Mouse (Mus musculus) erythroid progenitor cell, adult 5-6 weeks (primary cell): ENCODE results near the gene Atp6v1g2. TPM values are rescaled to one million over a fixed set of nuclear protein-coding genes. Genes with fewer than 3 reads are reported as not detected.

Experiments used
- ATAC-seq: replicated peaks from 2 replicates; pipeline ENCODE4 v1.8.0; 2016; ENCODE audit warnings: moderate number of reproducible peaks, mild to moderate bottlenecking, moderate TSS enrichment, inconsistent platforms; ENCODE audit not compliant: poor library complexity, low FRiP score, severe bottlenecking
- total RNA-seq, 2 experiments: library from RNA; stranded (forward) in 1 of 2; stranded (reverse) in 1 of 2; fragments of 150-400 nt in 1 of 2; fragments of 186-747, 209-891 nt in 1 of 2; gene quantifications; 2 replicates each; pipeline versions ENCODE4 v1.2.3 to v1.2.4; 2015 to 2017; ENCODE audit warnings: low replicate concordance in 2 of 2

Atp6v1g2 gene
- total RNA-seq, 2 experiments from 2014 or later = not detected

- ATAC-seq = no peak
These were observed 1.4 kb downstream of the Atp6v1g2 start for GRCm38 (mm10) chr17:35234903-35235302.

- peak; percentile 70 for ATAC-seq
These were observed 2.3 kb downstream of the Atp6v1g2 start, which contains the start of gene Nfkbil1 for GRCm38 (mm10) chr17:35235614-35236389. Nfkbil1 (minus strand) TSS chr17:35235792.

- peak; percentile 77 for ATAC-seq
These were observed 2.9 kb downstream of the Atp6v1g2 start for GRCm38 (mm10) chr17:35236390-35236746.

- ATAC-seq = no peak
These were observed 3.5 kb downstream of the Atp6v1g2 start for GRCm38 (mm10) chr17:35236996-35237395.

- ATAC-seq = no peak
These were observed 4.0 kb downstream of the Atp6v1g2 start for GRCm38 (mm10) chr17:35237504-35237903.

- no peak for ATAC-seq
These were observed 6.2 kb downstream of the Atp6v1g2 start for GRCm38 (mm10) chr17:35239700-35240099.

GRCm38 (mm10) chr17:35240384-35241304 is 7.2 kb downstream of the Atp6v1g2 start:
- ATAC-seq = no peak

- ATAC-seq = peak; percentile 86
These were observed 8.0 kb downstream of the Atp6v1g2 start, which contains the start of gene Ddx39b for GRCm38 (mm10) chr17:35241305-35242014. Ddx39b (plus strand) TSS chr17:35241746.

GRCm38 (mm10) chr17:35242015-35242941 is 8.8 kb downstream of the Atp6v1g2 start:
- peak; percentile 77 for ATAC-seq

- ATAC-seq = 0 out of 2 replicates have a peak, but pooled peaks have one; percentile 22
These were observed 9.6 kb downstream of the Atp6v1g2 start for GRCm38 (mm10) chr17:35243086-35243485.

GRCm38 (mm10) chr17:35244999-35245398 is 11.5 kb downstream of the Atp6v1g2 start:
- no peak for ATAC-seq

GRCm38 (mm10) chr17:35245731-35246623 is 12.5 kb downstream of the Atp6v1g2 start:
- no peak for ATAC-seq

GRCm38 (mm10) chr17:35247144-35247543 is 13.7 kb downstream of the Atp6v1g2 start:
- ATAC-seq = no peak

GRCm38 (mm10) chr17:35248986-35249385 is 15.5 kb downstream of the Atp6v1g2 start:
- no peak for ATAC-seq

GRCm38 (mm10) chr17:35249451-35250197 is 16.2 kb downstream of the Atp6v1g2 start:
- ATAC-seq = no peak

GRCm38 (mm10) chr17:35250348-35251120 is 17.1 kb downstream of the Atp6v1g2 start:
- no peak for ATAC-seq
